Mouse (Mus musculus) mammary gland, adult 2 months (tissue): ENCODE results near the gene Etnk2. TPM values are rescaled to one million over a fixed set of nuclear protein-coding genes. Genes with fewer than 3 reads are reported as not detected.

Source experiments
- polyA plus RNA-seq: library from polyadenylated mRNA; depleted of rRNA; stranded (reverse); fragments of >200 nt; gene quantifications from 2 replicates; pipeline ENCODE4 v1.2.3, GENCODE M21; 2012; ENCODE audit warnings: low replicate concordance; rRNA removed

Gene Etnk2
- 1.0 and 2.3 TPM in 2 replicates for polyA plus RNA-seq

DNA sequence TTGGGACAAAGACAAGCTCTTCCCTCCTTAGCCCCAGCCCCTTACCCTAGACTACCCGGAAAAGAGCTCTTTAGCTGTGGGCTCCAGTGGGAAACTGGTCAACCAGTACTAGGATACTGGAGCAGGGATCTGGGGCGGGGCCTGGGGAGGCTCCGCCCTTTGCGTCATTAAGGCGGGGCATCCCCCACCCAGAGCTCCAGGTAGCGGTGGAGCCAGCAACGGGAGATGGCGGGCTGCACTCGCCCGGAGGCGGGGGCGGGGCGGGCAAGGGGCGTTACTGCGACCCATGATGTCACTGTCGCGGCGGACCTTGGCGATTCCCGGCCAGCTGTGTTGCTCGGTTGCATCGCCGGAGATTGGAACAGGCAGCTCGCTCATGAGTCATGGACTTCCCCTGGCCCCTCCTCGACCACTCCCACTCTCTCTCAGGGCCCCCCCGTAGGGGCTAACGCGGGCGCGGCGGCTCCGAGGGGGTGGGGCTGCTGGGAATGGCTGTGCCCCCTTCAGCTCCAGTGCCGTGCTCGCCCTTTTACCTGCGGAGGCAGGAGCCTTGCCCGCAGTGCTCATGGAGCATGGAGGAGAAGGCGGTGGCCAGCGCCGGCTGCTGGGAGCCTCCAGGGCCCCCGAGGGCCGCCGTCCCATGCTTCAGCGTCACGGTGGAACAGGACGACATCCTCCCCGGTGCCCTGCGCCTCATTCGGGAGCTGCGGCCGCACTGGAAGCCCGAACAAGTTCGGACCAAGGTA is at the start of gene Etnk2:
Etnk2 (plus strand) TSS at position 297 of the 746 bp plus-strand sequence.

DNA sequence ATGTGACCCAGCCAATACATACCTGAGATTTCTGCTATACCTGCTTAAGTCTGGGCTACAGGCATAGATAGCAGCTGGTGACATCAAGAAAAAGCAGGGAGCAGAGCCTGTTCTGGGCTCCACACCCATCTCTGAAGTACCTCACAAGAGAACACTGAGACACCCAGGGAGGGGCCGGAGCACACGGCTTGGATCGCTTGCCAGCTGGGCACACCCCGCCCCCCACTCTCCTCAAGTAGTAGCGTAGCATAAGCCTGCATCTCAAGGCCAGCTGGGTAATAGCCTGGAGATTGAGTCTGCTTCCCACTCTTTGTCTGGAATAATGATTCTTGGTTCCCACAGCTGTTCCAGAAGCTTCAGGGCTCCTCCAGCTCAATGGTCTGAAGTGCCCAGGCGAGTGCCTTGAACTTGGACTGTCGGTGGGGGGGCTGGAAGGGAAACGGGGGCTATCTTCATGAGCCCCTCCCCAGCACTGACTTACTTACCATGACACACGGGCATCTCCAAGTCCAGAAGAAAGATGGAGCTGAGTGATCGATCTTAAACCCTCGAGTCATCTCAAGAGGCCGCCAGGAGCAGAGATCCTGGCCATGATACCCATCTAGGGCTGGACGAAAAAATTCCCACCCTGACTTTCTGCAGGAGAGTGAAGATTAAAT is 42.0 kb upstream of the Etnk2 start, which contains the start of gene Kiss1:
Kiss1 (plus strand) TSS at position 609 of the 659 bp plus-strand sequence.

DNA sequence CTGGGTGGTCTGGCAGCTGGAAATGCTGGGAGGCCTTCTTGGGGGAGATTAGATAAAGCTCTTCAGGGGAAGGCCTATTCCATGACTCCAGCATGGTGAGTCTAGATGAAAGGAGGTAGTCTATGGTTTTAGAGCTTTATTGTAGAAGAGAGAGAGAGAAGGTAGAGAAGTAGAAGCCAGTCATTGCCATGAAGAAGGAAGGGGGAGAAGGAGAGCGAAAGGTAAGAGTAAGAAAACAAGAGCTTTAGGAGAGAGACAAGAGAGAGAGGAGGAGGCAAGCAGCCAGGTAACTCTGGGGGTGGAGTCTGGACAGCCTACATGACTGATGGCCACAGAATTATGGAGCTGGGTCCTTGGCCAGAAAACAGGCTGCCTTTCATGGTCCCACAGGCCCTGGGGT is 13.2 kb upstream of the Etnk2 start, which contains the start of gene Ren1:
Ren1 (plus strand) TSS at position 301 of the 400 bp plus-strand sequence.

DNA sequence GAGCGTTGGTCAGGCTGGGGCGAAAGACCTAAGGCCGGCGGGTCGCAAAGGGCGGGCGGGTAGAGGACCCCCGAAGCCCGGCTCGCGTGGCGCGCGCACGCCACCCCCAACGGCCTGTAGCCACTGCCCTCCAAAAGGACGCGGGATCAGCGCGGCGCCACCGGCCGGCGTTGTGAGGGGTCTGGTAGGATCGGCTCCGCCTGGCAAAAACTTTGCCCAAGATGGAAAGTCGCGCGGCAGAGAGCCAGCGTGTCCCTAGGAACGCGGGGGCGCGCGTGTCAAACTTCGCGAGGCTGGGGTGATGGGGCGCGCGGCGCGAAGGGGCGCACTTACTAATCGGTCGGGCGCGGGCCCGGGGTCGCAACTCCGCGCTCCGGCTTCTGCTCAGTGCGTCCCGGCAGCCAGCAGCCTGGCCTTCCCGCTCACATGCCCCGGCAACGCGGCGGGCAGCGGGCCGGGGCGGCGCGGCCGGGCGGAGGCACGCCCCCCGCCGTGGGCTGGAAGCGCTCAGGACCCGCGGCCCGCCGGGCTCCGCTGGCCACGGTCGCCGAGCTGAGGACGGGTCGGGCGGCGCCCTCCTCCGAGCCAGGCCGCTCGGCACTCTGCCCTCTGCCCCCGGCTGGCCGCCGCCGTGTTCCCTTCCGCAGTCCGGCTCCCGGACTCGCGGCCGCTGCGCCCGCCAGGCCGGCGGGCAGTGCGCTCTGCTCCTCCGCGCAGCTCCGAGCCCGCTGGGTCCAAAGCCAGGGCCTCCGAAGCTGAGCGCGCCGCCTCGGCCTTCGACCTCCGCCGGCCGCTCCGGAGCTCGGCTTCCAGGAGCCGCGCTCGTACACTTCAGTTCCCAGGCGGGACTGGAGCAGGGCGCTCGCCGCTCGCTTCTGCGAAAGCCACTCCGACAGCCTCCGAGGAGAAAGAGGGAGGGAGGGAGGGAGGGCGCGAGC is 60.4 kb downstream of the Etnk2 start, which contains the start of gene Sox13:
Sox13 (minus strand) TSS at position 835 of the 938 bp plus-strand sequence.

Other genes with a start within 250 kb of the Etnk2 start
- 27.5 and 44.2 TPM in 2 replicates for gene Ppp1r15b, start 232.4 kb upstream of the Etnk2 start, polyA plus RNA-seq
- gene Plekha6, start 199.4 kb upstream of the Etnk2 start, polyA plus RNA-seq, result 31.0 and 47.6 TPM in 2 replicates
- 0.14 TPM in 1 of 2 replicates, not detected in the other for gene Golt1a, start 53.8 kb upstream of the Etnk2 start, polyA plus RNA-seq
- gene Kiss1, start 41.7 kb upstream of the Etnk2 start, polyA plus RNA-seq, result not detected in 2 replicates
- gene Ren1, start 13.1 kb upstream of the Etnk2 start, polyA plus RNA-seq, result 0.16 and 0.32 TPM in 2 replicates
- 33.3 and 37.6 TPM in 2 replicates for gene Sox13, start 60.8 kb downstream of the Etnk2 start, polyA plus RNA-seq
- 12.3 and 31.1 TPM in 2 replicates for gene Snrpe, start 246.7 kb downstream of the Etnk2 start, polyA plus RNA-seq